ENCODE assay signal across 15 mouse cellular contexts in genomic region chr12:74092546-74092945, GRCm38 (mm10).
"Had no signal": no experiment of that assay in that cellular context is flagged by ENCODE, and none has a peak within 500 bp of the region (broad histone marks: within the 10 kb centered on the region; RNA-seq: fewer than 3 reads in every experiment).

No protein-coding gene starts in this region.

- H3K36me3 ChIP-seq: limb, embryonic 13.5 days; liver, embryonic 15.5 days; neural tube, embryonic 12.5 days; stomach, embryonic 15.5 days had no signal

- ATAC-seq: lung, postnatal 0 days had no signal

- H3K4me1 ChIP-seq: limb, embryonic 13.5 days; liver, embryonic 15.5 days; neural tube, embryonic 12.5 days; stomach, embryonic 15.5 days had no signal

- DNase-seq: kidney, adult 18-20 months; kidney, postnatal 10 days; kidney, postnatal 4 days; lung, adult 2 months; lung, postnatal 36 days; right cerebral cortex, postnatal 14 days; thymus, adult 2 months; thymus, postnatal 36 days had no signal

- H3K27me3 ChIP-seq: limb, embryonic 13.5 days; liver, embryonic 15.5 days; neural tube, embryonic 12.5 days; stomach, embryonic 15.5 days had no signal

- H3K27ac ChIP-seq: layer of hippocampus, adult 2 months; limb, embryonic 13.5 days; liver, embryonic 15.5 days; neural tube, embryonic 12.5 days; stomach, embryonic 15.5 days had no signal

- H3K9me3 ChIP-seq: limb, embryonic 13.5 days; liver, embryonic 15.5 days; neural tube, embryonic 12.5 days; stomach, embryonic 15.5 days had no signal

- H3K9ac ChIP-seq: limb, embryonic 13.5 days; liver, embryonic 15.5 days; neural tube, embryonic 12.5 days; stomach, embryonic 15.5 days had no signal

- H3K4me2 ChIP-seq: limb, embryonic 13.5 days; liver, embryonic 11.5 days; liver, embryonic 15.5 days; neural tube, embryonic 12.5 days; stomach, embryonic 15.5 days had no signal

- H3K4me3 ChIP-seq: layer of hippocampus, adult 2 months; limb, embryonic 13.5 days; liver, embryonic 15.5 days; neural tube, embryonic 12.5 days; stomach, embryonic 15.5 days had no signal
